ENCODE assay signal across 8 mouse cellular contexts in genomic region chr7:83889383-83889782, GRCm38 (mm10). TPM values are rescaled to one million over a fixed set of nuclear protein-coding genes. Genes with fewer than 3 reads are reported as not detected.
DNase-seq lines count a peak whose midpoint lies in the region; ATAC-seq and TF ChIP-seq lines count a peak whose summit lies in the region.
"Had no signal": no experiment of that assay in that cellular context is flagged by ENCODE, and none has a peak within 500 bp of the region (broad histone marks: within the 10 kb centered on the region; RNA-seq: fewer than 3 reads in every experiment).

No protein-coding gene starts in this region.

- peaks cover 23% of the 10 kb centered on the region for H3K79me2 ChIP-seq in C2C12 (ENCODE audit: control insufficient read depth, insufficient read depth)

- no peak overlapping the region for H3K4me2 ChIP-seq in liver, embryonic 15.5 days
- no peak overlapping the region for H3K4me2 ChIP-seq in forebrain, embryonic 12.5 days
- H3K4me2 ChIP-seq: heart, embryonic 13.5 days had no signal

- peaks cover 84% of the 10 kb centered on the region for H3K4me1 ChIP-seq in liver, embryonic 15.5 days (replicated peaks)
- H3K4me1 ChIP-seq in forebrain, embryonic 12.5 days: peaks cover 24% of the 10 kb centered on the region

- intact Hi-C loops in gastrocnemius, postnatal 36 days (cut with DNase I): loop anchor here (10.0 kb wide), 2 partner anchors 225 to 885 kb away; no protein-coding TSS in a partner anchor

- no peaks in the 10 kb centered on the region for H3K9me3 ChIP-seq in liver, embryonic 15.5 days (replicated peaks)
- peaks cover 4% of the 10 kb centered on the region; the same call in 1 of the 2 replicates for H3K9me3 ChIP-seq in forebrain, embryonic 12.5 days
- H3K9me3 ChIP-seq: heart, embryonic 13.5 days had no signal

- peak; percentile 89 for DNase-seq in adipocyte (ENCODE audit: low spot score)
- DNase-seq in gastrocnemius, postnatal 36 days: peak; percentile 50 to 66
- no peak for DNase-seq in layer of hippocampus, postnatal 10 days (ENCODE audit: low spot score in 2 of 2)
- DNase-seq in testis, postnatal 10 days (ENCODE audit: low spot score): no peak

- H3K9ac ChIP-seq in liver, embryonic 15.5 days: no peak overlapping the region
- H3K9ac ChIP-seq in forebrain, embryonic 12.5 days: no peak overlapping the region
- H3K9ac ChIP-seq: heart, embryonic 13.5 days had no signal

- no peak for ATAC-seq in liver, embryonic 15.5 days (ENCODE audit: insufficient read depth)
- no peak for ATAC-seq in forebrain, embryonic 12.5 days (ENCODE audit: low FRiP score)

- H3ac ChIP-seq in C2C12 (ENCODE audit: control insufficient read depth, insufficient read length, low read depth): no peak overlapping the region

- H3K79me3 ChIP-seq in C2C12 (ENCODE audit: low read depth): peaks cover 19% of the 10 kb centered on the region

- no peaks in the 10 kb centered on the region for H3K27me3 ChIP-seq in C2C12 (ENCODE audit: control insufficient read depth, insufficient read depth, insufficient read length)
- no peaks in the 10 kb centered on the region for H3K27me3 ChIP-seq in liver, embryonic 15.5 days
- H3K27me3 ChIP-seq in forebrain, embryonic 12.5 days: no peaks in the 10 kb centered on the region
- H3K27me3 ChIP-seq: heart, embryonic 13.5 days had no signal

- peaks cover 1% of the 10 kb centered on the region for H3K36me3 ChIP-seq in C2C12 (ENCODE audit: control insufficient read depth, insufficient read depth)
- H3K36me3 ChIP-seq in liver, embryonic 15.5 days (replicated peaks): peaks cover 8% of the 10 kb centered on the region; the same call in 1 of the 2 replicates
- no peaks in the 10 kb centered on the region for H3K36me3 ChIP-seq in forebrain, embryonic 12.5 days (replicated peaks)

- H3K27ac ChIP-seq in liver, embryonic 15.5 days (replicated peaks): peak overlapping the region; percentile 51
- H3K27ac ChIP-seq in forebrain, embryonic 12.5 days: no peak overlapping the region
- H3K27ac ChIP-seq: heart, embryonic 13.5 days had no signal

- H3K4me3 ChIP-seq in C2C12 (ENCODE audit: insufficient read depth, poor library complexity, severe bottlenecking): no peak overlapping the region
- no peak overlapping the region for H3K4me3 ChIP-seq in liver, embryonic 15.5 days (replicated peaks)
- no peak overlapping the region for H3K4me3 ChIP-seq in forebrain, embryonic 12.5 days (replicated peaks)
- H3K4me3 ChIP-seq: heart, embryonic 13.5 days had no signal

- WGBS in liver, embryonic 15.5 days (ENCODE audit: insufficient replicate concordance): 52% methylated on average over 3 of the region's 3 CpGs
- 71% methylated on average over 3 of the region's 3 CpGs for WGBS in forebrain, embryonic 12.5 days

- no peak for TF ChIP-seq CTCF in C2C12 (IDR thresholded peaks at IDR 0.05; ENCODE audit: control insufficient read depth, insufficient read depth, insufficient read length)

TF ChIP-seq in C2C12, 6 proteins besides CTCF, POLR2A, EP300 and RAD21:
- no peak for TF ChIP-seq MYOG (IDR thresholded peaks at IDR 0.05; ENCODE audit: control insufficient read depth, extremely low read depth, insufficient read length)
- no peak for TF ChIP-seq FOSL1 (IDR thresholded peaks at IDR 0.05; ENCODE audit: insufficient read depth, low read length, poor library complexity, severe bottlenecking)
- TF ChIP-seq USF1 (IDR thresholded peaks at IDR 0.05; ENCODE audit: low read depth): peak; percentile 77
- TF ChIP-seq CEBPB (IDR thresholded peaks at IDR 0.05; ENCODE audit: low read depth): no peak
TF ChIP-seq in C2C12: peak in this region for 1.

RNA-seq across cellular contexts. Expression of gene Mesd, which starts 5.1 kb away (rescaled TPM):
- 74.5 TPM for polyA plus RNA-seq in C2C12 (2012; fragmentation: generic; extraction: Trizol)
- total RNA-seq in gastrocnemius, postnatal 36 days (2021): 10 to 100 TPM; 20.9 to 25.9 TPM
- polyA plus RNA-seq in liver, embryonic 15.5 days (2015; fragmentation: Nextera tagmentation; extraction: Ambion mirVana): 41.7 and 46.9 TPM in 2 replicates
- 75.9 and 80.8 TPM in 2 replicates for polyA plus RNA-seq in forebrain, embryonic 12.5 days (2016; fragmentation: Nextera tagmentation; extraction: Ambion mirVana)
- 10 to 100 TPM; 71.5 to 75.5 TPM for total RNA-seq in layer of hippocampus, postnatal 10 days (2021)

RNA-seq across cellular contexts. Expression of gene Tlnrd1, which starts 5.3 kb away (rescaled TPM):
- 31.5 TPM for polyA plus RNA-seq in C2C12 (2012; fragmentation: generic; extraction: Trizol)
- 1 to 10 TPM; 2.1 to 2.6 TPM for total RNA-seq in gastrocnemius, postnatal 36 days (2021)
- 11.1 and 13.4 TPM in 2 replicates for polyA plus RNA-seq in liver, embryonic 15.5 days (2015; fragmentation: Nextera tagmentation; extraction: Ambion mirVana)
- 8.7 and 10.9 TPM in 2 replicates for polyA plus RNA-seq in forebrain, embryonic 12.5 days (2016; fragmentation: Nextera tagmentation; extraction: Ambion mirVana)
- 10 to 100 TPM; 16.8 to 18.1 TPM for total RNA-seq in layer of hippocampus, postnatal 10 days (2021)

Comparison
In these comparisons a context has a peak if more than half of its experiments do, and no peak if none do; other contexts are left out.
1. DNase-seq: peak in adipocyte (single experiment) and gastrocnemius, postnatal 36 days (2 of 2); none in layer of hippocampus, postnatal 10 days (0 of 2) and testis, postnatal 10 days (single experiment).